Mouse (Mus musculus) myocyte (in vitro differentiated cells): Measurements from ENCODE around the gene Dip2c.

ENCODE experiments used
- CEBPB ChIP-seq: IDR thresholded peaks from 2 replicates; pipeline ENCODE4 v1.6.1; 2011; ENCODE audit warnings: mild to moderate bottlenecking, moderate library complexity; ENCODE audit not compliant: poor library complexity, insufficient read depth, severe bottlenecking
- E2F4 ChIP-seq: IDR thresholded peaks from one replicate; pipeline ENCODE4 v1.6.1; 2011; ENCODE audit warnings: mild to moderate bottlenecking, control low read depth, moderate library complexity; ENCODE audit not compliant: insufficient read depth
- MAX ChIP-seq: IDR thresholded peaks from one replicate; pipeline ENCODE4 v1.6.1; 2011; ENCODE audit warnings: low read depth, mild to moderate bottlenecking, control low read depth
- MYOD1 ChIP-seq, 3 experiments: IDR thresholded peaks; one replicate each; pipeline ENCODE4 v1.6.1; 2011; ENCODE audit warnings: control low read depth in 2 of 3, low read depth in 2 of 3, mild to moderate bottlenecking in 2 of 3, moderate library complexity in 1 of 3; ENCODE audit not compliant: insufficient read length in 2 of 3, control insufficient read depth in 1 of 3
- MYOG ChIP-seq, 3 experiments: IDR thresholded peaks; one replicate each; pipeline ENCODE4 v1.6.1; 2011; ENCODE audit warnings: control low read depth in 2 of 3, low read depth in 2 of 3, mild to moderate bottlenecking in 2 of 3; ENCODE audit not compliant: insufficient read length in 2 of 3, control insufficient read depth in 1 of 3, insufficient read depth in 1 of 3
- POLR2A ChIP-seq: IDR thresholded peaks from one replicate; pipeline ENCODE4 v1.6.1; 2011; ENCODE audit warnings: low read depth, mild to moderate bottlenecking, control low read depth, moderate library complexity; ENCODE audit not compliant: insufficient read length
- POLR2AphosphoS2 ChIP-seq: IDR thresholded peaks from one replicate; pipeline ENCODE4 v1.6.1; 2011; ENCODE audit warnings: low read depth, control low read depth; ENCODE audit not compliant: insufficient read length
- TCF12 ChIP-seq: IDR thresholded peaks from one replicate; pipeline ENCODE4 v1.6.1; 2011; ENCODE audit warnings: mild to moderate bottlenecking, control low read depth; ENCODE audit not compliant: poor library complexity, insufficient read depth, severe bottlenecking
- USF1 ChIP-seq: IDR thresholded peaks from one replicate; pipeline ENCODE4 v1.6.1; 2011; ENCODE audit warnings: low read depth, mild to moderate bottlenecking, control low read depth, moderate library complexity

GRCm38 (mm10) chr13:9467216-9467615 lies 190.9 kb downstream of the Dip2c start:
- no peak for TF ChIP-seq E2F4
- TF ChIP-seq POLR2A, result no peak
- TF ChIP-seq TCF12, result no peak
- no peak for TF ChIP-seq MYOD1 (IDR thresholded peaks at IDR 0.05; ENCODE audit: control insufficient read depth in 1 of 3, insufficient read length in 2 of 3, low read depth in 2 of 3)
- no peak for TF ChIP-seq MAX
- no peak for TF ChIP-seq CEBPB
- TF ChIP-seq POLR2AphosphoS2, result no peak
- no peak for TF ChIP-seq USF1
- no peak for TF ChIP-seq MYOG (IDR thresholded peaks at IDR 0.05; ENCODE audit: control insufficient read depth in 1 of 3, insufficient read depth in 1 of 3, insufficient read length in 2 of 3, low read depth in 2 of 3)
